Mouse (Mus musculus) midbrain, embryonic 16.5 days (tissue): ENCODE measurements at regions not wholly inside any gene's neighbourhood (a gene's known extent, or its start where the extent isn't known, plus 50 kb on each side); places are given as distances from the start of the nearest gene placed in this dataset.

Experiments used
- ATAC-seq: fragments of 200-750 bp; cut with Nextera tagmentation; 2 replicates; pipeline ENCODE4 v1.8.0; 2017; ENCODE audit warnings: moderate TSS enrichment
- H3K27ac ChIP-seq: fragments of 300-500 bp; sonication (generic); 2 replicates; pipeline ENCODE4 v1.5.1; 2014; ENCODE audit warnings: mild to moderate bottlenecking, low read length, mixed read lengths
- H3K27me3 ChIP-seq: fragments of 300-500 bp; sonication (generic); 2 replicates; pipeline ENCODE4 v1.6.1; 2014; ENCODE audit warnings: low read depth, low read length, mixed read lengths; ENCODE audit not compliant: control insufficient read depth, insufficient read depth
- H3K36me3 ChIP-seq: fragments of 300-500 bp; sonication (generic); 2 replicates; pipeline ENCODE4 v1.6.1; 2014; ENCODE audit warnings: mild to moderate bottlenecking, low read length, moderate library complexity, mixed read lengths; ENCODE audit not compliant: control insufficient read depth, insufficient read depth
- H3K4me1 ChIP-seq: fragments of 300-500 bp; sonication (generic); 2 replicates; pipeline ENCODE4 v1.6.1; 2014; ENCODE audit warnings: mild to moderate bottlenecking, low read length, mixed read lengths; ENCODE audit not compliant: control insufficient read depth, insufficient read depth
- H3K4me2 ChIP-seq: fragments of 300-500 bp; sonication (generic); 2 replicates; pipeline ENCODE4 v1.6.1; 2014; ENCODE audit warnings: mild to moderate bottlenecking, low read length, mixed read lengths
- H3K4me3 ChIP-seq: fragments of 300-500 bp; sonication (generic); 2 replicates; pipeline ENCODE4 v1.5.1; 2014; ENCODE audit warnings: low read depth, mild to moderate bottlenecking, low read length, moderate library complexity, mixed read lengths
- H3K9ac ChIP-seq: fragments of 300-500 bp; sonication (generic); 2 replicates; pipeline ENCODE4 v1.6.1; 2014; ENCODE audit warnings: low read depth, low read length, mixed read lengths
- H3K9me3 ChIP-seq: fragments of 300-500 bp; sonication (generic); replicated peaks from 2 replicates; pipeline ENCODE4 v1.6.1; 2014; ENCODE audit warnings: mild to moderate bottlenecking, low read length, mixed read lengths; ENCODE audit not compliant: control insufficient read depth, poor library complexity, severe bottlenecking
- WGBS: fragments of 180-500 bp; shearing (Covaris S2); extraction: QIAGEN DNeasy Blood & Tissue Kit; methylation state at CpG from one replicate; pipeline ENCODE4 v1.1.7; 2014; 5-methylcytosine and 5-hydroxymethylcytosine counted together

DNA sequence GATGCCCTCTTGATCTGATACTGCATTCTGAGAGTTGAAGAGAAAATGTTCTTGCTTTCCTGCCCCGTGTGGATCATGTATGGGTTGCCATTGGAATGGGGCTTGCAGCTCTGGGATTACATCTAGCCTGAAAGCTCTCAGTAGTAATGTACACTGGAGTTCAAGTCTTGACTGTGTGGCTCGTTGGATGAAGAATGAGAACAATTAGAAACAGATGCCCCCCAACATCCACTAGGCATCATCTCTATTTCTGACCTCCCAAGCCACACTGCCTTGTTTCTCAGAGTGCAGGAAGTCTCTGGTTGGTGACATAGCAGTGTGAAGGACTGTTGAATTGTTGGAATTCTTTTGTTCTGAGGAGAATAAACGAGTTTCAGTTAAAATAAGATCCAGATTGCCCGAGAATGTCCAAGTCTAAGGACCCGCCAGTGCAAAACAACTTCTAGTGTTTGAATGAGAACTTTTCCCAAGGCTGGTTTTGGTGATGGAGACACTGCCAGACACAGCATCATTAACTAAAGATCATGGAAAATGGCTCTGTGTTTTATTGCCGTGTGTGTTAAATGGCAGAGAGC is 272.4 kb downstream of the 1500009L16Rik start:
- no peak for ATAC-seq
- H3K4me2 ChIP-seq: no peak overlapping the region

GRCm38 (mm10) chr10:83995913-83996312 is 273.2 kb downstream of the 1500009L16Rik start:
- 92% methylated on average over 4 of the region's 4 CpGs for WGBS
- Histone ChIP-seq H3K9ac (no peak overlapping the region), H3K4me2 (no peak overlapping the region), H3K27me3 (no peaks in the 10 kb centered on the region), H3K36me3 (no peaks in the 10 kb centered on the region), H3K9me3 (no peaks in the 10 kb centered on the region), H3K4me3 (no peak overlapping the region), H3K4me1 (no peaks in the 10 kb centered on the region), H3K27ac (no peak overlapping the region)
- no peak for ATAC-seq

More for the DNA sequence above, 272.4 kb downstream of the 1500009L16Rik start:
- Histone ChIP-seq H3K4me3 (no peak overlapping the region), H3K9me3 (no peaks in the 10 kb centered on the region), H3K27me3 (no peaks in the 10 kb centered on the region), H3K9ac (no peak overlapping the region), H3K4me1 (no peaks in the 10 kb centered on the region), H3K36me3 (no peaks in the 10 kb centered on the region), H3K27ac (no peak overlapping the region)
- 72% methylated on average over 6 of the region's 6 CpGs for WGBS

DNA sequence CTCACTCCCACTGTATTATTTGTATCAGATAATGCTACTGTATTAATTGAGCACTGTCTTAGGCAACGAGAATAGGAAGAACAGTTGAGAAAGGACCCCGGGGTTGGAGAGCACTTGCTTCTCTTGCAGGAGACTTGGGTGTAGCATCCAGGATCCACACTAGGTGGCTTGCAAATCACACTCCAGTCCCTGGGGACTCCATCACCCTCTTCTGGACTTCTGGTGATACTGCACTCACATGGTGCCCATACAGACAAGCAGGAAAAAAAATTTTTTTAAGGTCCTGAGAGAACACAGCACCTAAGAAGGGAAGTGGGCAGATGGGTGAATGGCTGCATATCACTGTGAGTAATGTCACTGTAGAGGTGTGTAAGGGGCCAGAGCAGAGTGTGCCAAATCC is 273.8 kb downstream of the 1500009L16Rik start:
- Histone ChIP-seq H3K4me2 (no peak overlapping the region), H3K27me3 (no peaks in the 10 kb centered on the region), H3K4me3 (no peak overlapping the region), H3K9me3 (no peaks in the 10 kb centered on the region), H3K36me3 (no peaks in the 10 kb centered on the region), H3K27ac (no peak overlapping the region), H3K9ac (no peak overlapping the region), H3K4me1 (no peaks in the 10 kb centered on the region)
- WGBS: 93% methylated on average over 2 of the region's 2 CpGs
- ATAC-seq: no peak

DNA sequence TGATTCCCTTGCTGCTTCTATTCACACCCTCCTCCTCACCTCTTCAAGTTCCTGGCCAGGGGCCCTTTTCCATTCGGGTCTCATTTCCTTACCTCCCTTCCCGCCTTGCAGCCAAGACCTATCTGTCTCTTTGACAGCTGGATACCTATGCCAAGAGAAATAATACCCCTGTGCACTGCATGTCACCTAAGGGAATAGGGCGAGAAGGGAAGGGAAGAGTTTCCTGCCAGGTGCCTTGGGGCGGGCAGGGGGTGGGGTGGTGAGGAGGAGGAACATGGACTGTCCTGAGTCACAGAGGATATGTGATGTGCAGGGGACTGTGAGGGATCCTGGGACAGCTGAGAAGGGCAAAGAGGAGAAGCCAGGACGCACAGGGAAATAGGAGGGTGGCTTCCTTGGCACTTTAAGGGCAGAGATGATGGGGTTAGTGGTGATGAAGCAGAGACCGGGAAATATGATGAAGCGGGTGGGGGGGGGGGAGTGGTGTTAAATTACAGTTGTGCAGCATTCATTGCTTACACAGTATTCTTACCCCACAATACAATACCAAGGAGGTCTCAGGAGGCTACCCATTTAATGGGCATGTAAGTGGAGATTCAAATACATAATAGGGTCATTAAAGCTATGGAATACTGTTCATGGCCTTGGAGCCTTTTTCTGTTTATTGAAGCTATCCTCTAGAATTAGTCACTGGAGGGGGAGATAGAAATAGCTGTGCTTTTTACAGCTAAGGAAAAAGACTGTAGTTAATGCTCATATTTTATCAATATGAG is 278.0 kb downstream of the 1500009L16Rik start:
- H3K9me3 ChIP-seq: no peaks in the 10 kb centered on the region
- H3K27me3 ChIP-seq: no peaks in the 10 kb centered on the region
- no peak overlapping the region for H3K4me2 ChIP-seq
- no peaks in the 10 kb centered on the region for H3K36me3 ChIP-seq
- H3K4me1 ChIP-seq: no peaks in the 10 kb centered on the region
- no peak overlapping the region for H3K9ac ChIP-seq
- no peak overlapping the region for H3K27ac ChIP-seq
- ATAC-seq: no peak
- WGBS: 88% methylated on average over 7 of the region's 7 CpGs
- no peak overlapping the region for H3K4me3 ChIP-seq

DNA sequence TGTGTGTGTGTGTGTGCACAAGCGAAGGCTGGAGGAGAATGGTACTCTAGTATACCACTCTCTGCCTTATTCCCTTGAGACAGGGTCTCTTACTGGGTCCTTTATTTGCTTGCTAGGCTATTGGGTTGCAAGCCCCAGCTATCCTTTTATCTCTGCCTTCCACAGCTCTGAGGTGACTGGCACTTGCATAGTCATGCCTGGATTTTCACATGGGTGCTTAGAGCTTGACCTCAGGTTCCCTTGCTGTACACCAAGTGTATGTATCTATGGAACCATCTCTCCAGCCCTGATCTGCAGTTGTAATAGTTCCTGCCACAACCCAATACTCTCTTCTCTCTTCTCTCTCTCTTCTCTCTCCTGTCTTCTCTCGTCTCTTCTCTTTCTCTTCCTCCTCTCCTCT is 280.1 kb downstream of the 1500009L16Rik start:
- Histone ChIP-seq H3K27me3 (no peaks in the 10 kb centered on the region), H3K4me2 (no peak overlapping the region), H3K27ac (no peak overlapping the region), H3K9me3 (no peaks in the 10 kb centered on the region), H3K36me3 (no peaks in the 10 kb centered on the region), H3K4me3 (no peak overlapping the region), H3K4me1 (no peaks in the 10 kb centered on the region), H3K9ac (no peak overlapping the region)
- ATAC-seq: no peak
- WGBS: 77% methylated on average over 2 of the region's 2 CpGs

GRCm38 (mm10) chr10:84003601-84004149 is 281.0 kb downstream of the 1500009L16Rik start:
- Histone ChIP-seq H3K36me3 (no peaks in the 10 kb centered on the region), H3K9me3 (no peaks in the 10 kb centered on the region), H3K27me3 (no peaks in the 10 kb centered on the region), H3K9ac (no peak overlapping the region), H3K4me1 (no peaks in the 10 kb centered on the region), H3K4me2 (no peak overlapping the region), H3K27ac (no peak overlapping the region), H3K4me3 (no peak overlapping the region)
- ATAC-seq: no peak
- WGBS: 70% methylated on average over 8 of the region's 8 CpGs

- H3K27ac ChIP-seq: no peak overlapping the region
- no peak overlapping the region for H3K9ac ChIP-seq
- H3K36me3 ChIP-seq: no peaks in the 10 kb centered on the region
- H3K9me3 ChIP-seq: no peaks in the 10 kb centered on the region
- WGBS: 67% methylated on average over 4 of the region's 4 CpGs
- no peaks in the 10 kb centered on the region for H3K4me1 ChIP-seq
- no peak overlapping the region for H3K4me2 ChIP-seq
- H3K4me3 ChIP-seq: no peak overlapping the region
- no peaks in the 10 kb centered on the region for H3K27me3 ChIP-seq
- no peak for ATAC-seq
Observed at GRCm38 (mm10) chr10:84008923-84009322, 286.3 kb downstream of the 1500009L16Rik start.

DNA sequence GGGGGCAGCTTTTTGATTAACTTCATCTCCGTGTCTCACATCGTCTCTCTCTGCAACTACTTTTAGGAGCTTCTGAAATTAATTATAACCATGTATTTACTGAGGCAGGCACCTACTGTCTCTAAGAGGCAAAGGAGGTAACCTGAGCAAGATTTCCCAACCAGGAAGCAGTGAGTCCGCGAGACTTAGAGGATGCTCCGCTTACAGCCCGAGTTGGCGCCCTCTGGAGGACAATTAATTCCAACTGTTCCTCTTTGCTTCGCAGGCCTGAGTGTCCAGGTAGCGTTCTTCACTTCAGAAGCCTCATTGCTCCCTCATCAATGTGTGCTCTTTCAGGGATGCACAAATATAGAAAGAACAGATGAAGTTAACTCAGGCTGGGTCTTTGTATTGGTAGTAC is 296.7 kb downstream of the 1500009L16Rik start:
- no peak for ATAC-seq

DNA sequence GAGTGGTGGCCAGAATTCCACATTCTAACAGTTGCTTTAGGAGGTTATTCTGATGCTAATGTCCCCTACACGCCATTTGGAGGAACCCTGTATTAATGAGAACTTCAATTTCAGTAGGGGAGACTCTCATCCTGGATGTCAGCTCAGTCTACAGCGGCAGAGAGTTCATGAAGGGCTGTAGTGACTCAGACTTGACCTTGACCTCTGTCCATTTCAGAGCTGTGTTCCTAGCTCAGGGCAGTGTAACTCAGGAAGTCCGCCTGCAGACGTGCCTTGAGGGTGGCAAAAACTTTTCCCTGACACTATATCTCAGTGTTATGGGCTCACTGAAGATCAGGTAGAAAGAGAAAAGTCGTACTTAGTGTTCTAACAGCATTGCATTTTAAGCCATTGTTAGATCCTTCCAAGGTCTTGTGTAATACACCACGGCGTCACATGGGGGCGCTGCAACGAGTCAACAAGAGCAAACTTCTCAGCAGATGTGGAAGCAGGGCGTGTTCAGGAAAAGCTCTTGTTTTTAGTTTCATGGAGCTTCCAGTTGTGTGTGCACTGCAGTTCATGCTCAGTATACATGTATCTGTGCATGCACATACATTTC is 297.5 kb downstream of the 1500009L16Rik start:
- no peaks in the 10 kb centered on the region for H3K36me3 ChIP-seq
- no peaks in the 10 kb centered on the region for H3K9me3 ChIP-seq
- no peak overlapping the region for H3K4me3 ChIP-seq
- no peak overlapping the region for H3K4me2 ChIP-seq
- 49% methylated on average over 10 of the region's 10 CpGs for WGBS
- peaks cover 4% of the 10 kb centered on the region; the same call in 1 of the 2 replicates for H3K4me1 ChIP-seq
- no peak for ATAC-seq
- no peak overlapping the region for H3K9ac ChIP-seq
- H3K27me3 ChIP-seq: no peaks in the 10 kb centered on the region
- H3K27ac ChIP-seq: no peak overlapping the region

More for the DNA sequence above, 296.7 kb downstream of the 1500009L16Rik start:
- H3K4me2 ChIP-seq: no peak overlapping the region
- WGBS: 12% methylated on average over 9 of the region's 9 CpGs
- H3K36me3 ChIP-seq: no peaks in the 10 kb centered on the region
- H3K9ac ChIP-seq: no peak overlapping the region
- H3K4me3 ChIP-seq: no peak overlapping the region
- H3K27ac ChIP-seq: no peak overlapping the region
- no peaks in the 10 kb centered on the region for H3K4me1 ChIP-seq
- no peaks in the 10 kb centered on the region for H3K9me3 ChIP-seq
- no peaks in the 10 kb centered on the region for H3K27me3 ChIP-seq
